Mouse (Mus musculus): ENCODE measurements at regions not wholly inside any gene's neighbourhood (a gene's known extent, or its start where the extent isn't known, plus 50 kb on each side); places are given as distances from the start of the nearest gene placed in this dataset.

GRCm38 (mm10) chr5:51227996-51228395, 339.5 kb downstream of the Ppargc1a start:
- no peak for TF ChIP-seq MYOD1 (IDR thresholded peaks at IDR 0.05; ENCODE audit: control insufficient read depth, insufficient read length, low read depth)
- TF ChIP-seq CTCF (IDR thresholded peaks at IDR 0.05; ENCODE audit: control insufficient read depth, insufficient read depth, insufficient read length), result no peak
- TF ChIP-seq MAX (IDR thresholded peaks at IDR 0.05), result no peak
- TF ChIP-seq USF1 (IDR thresholded peaks at IDR 0.05; ENCODE audit: low read depth), result no peak
- no peak for TF ChIP-seq MYOG (IDR thresholded peaks at IDR 0.05; ENCODE audit: control insufficient read depth, extremely low read depth, insufficient read length)
